Mouse (Mus musculus): ENCODE data around the gene Trim54. TPM values are rescaled to one million over a fixed set of nuclear protein-coding genes. Genes with fewer than 3 reads are reported as not detected.

Gene Trim54
- total RNA-seq (2014; rRNA removed) (0.33 TPM in 1 of 2 replicates, not detected in the other), polyA plus RNA-seq (2015; fragmentation: Nextera tagmentation; extraction: Ambion mirVana) (not detected in 2 replicates)

DNA sequence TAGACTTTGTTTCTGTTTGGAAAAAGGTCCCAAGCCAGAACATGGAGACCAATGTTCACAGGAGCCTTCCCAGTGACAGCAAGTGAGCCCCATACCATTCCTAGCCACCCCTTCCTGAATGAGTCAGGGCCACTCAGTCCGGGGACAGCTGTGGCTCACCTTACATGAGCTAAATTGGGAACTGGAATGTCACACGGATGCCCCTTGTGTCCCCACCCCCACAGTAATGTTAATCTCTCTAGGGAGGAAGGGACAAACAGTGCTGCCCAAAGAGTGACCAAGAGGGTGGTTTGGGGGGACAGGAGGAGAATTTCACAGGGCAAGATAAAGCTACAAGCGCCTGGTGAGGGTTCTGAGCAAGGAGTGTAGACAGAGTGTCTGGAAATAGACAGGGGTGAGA, at the start of gene Trim54:
Gene Trim54, plus strand, starts transcription at position 359 of the 400 bp plus-strand sequence.
- H3K9ac ChIP-seq (replicated peaks; ENCODE audit: low read length, poor library complexity, severe bottlenecking), result no peak within 1 kb of the TSS
- H3K4me1 ChIP-seq (ENCODE audit: insufficient read depth, low read length), result no peaks in the 10 kb centered on the region
- H3K9me3 ChIP-seq (ENCODE audit: low read length), result no peaks in the 10 kb centered on the region
- no peak within 1 kb of the TSS for H3K27ac ChIP-seq (ENCODE audit: low read depth, low read length)
- H3K4me2 ChIP-seq (ENCODE audit: low read depth, low read length, poor library complexity, severe bottlenecking), result no peak within 1 kb of the TSS
- H3K27me3 ChIP-seq (ENCODE audit: insufficient read depth, low read length), result no peaks in the 10 kb centered on the region
- ATAC-seq (ENCODE audit: low FRiP score) (no peak), DNase-seq (ENCODE audit: low spot score) (no peak)
- no peaks in the 10 kb centered on the region for H3K36me3 ChIP-seq (ENCODE audit: insufficient read depth, low read length)
- no peak for TF ChIP-seq CTCF (IDR thresholded peaks at IDR 0.05)
- WGBS, result 57% methylated on average over 3 of the region's 3 CpGs
- H3K4me3 ChIP-seq (ENCODE audit: low read depth, low read length), result no peak within 1 kb of the TSS

- no peak overlapping the region for H3K27ac ChIP-seq (ENCODE audit: low read depth, low read length)
- no peaks in the 10 kb centered on the region for H3K9me3 ChIP-seq (ENCODE audit: low read length)
- no peaks in the 10 kb centered on the region for H3K4me1 ChIP-seq (ENCODE audit: insufficient read depth, low read length)
- H3K4me3 ChIP-seq (ENCODE audit: low read depth, low read length), result no peak overlapping the region
- 99% methylated on average over 3 of the region's 3 CpGs for WGBS
- H3K9ac ChIP-seq (replicated peaks; ENCODE audit: low read length, poor library complexity, severe bottlenecking), result no peak overlapping the region
- no peak overlapping the region for H3K4me2 ChIP-seq (ENCODE audit: low read depth, low read length, poor library complexity, severe bottlenecking)
- ATAC-seq (ENCODE audit: low FRiP score), result no peak
- no peaks in the 10 kb centered on the region for H3K27me3 ChIP-seq (ENCODE audit: insufficient read depth, low read length)
- no peak for DNase-seq (ENCODE audit: low spot score)
- no peak for TF ChIP-seq CTCF (IDR thresholded peaks at IDR 0.05)
- peaks cover 79% of the 10 kb centered on the region for H3K36me3 ChIP-seq (ENCODE audit: insufficient read depth, low read length)
Observed at GRCm38 (mm10) chr5:31069810-31070209, 46.7 kb upstream of the Trim54 start.

GRCm38 (mm10) chr5:31071059-31071458, 45.5 kb upstream of the Trim54 start:
- Histone ChIP-seq H3K27me3 (ENCODE audit: insufficient read depth, low read length) (no peaks in the 10 kb centered on the region), H3K27ac (ENCODE audit: low read depth, low read length) (no peak overlapping the region), H3K4me1 (ENCODE audit: insufficient read depth, low read length) (no peaks in the 10 kb centered on the region), H3K4me3 (ENCODE audit: low read depth, low read length) (no peak overlapping the region), H3K36me3 (ENCODE audit: insufficient read depth, low read length) (peaks cover 87% of the 10 kb centered on the region), H3K4me2 (ENCODE audit: low read depth, low read length, poor library complexity, severe bottlenecking) (no peak overlapping the region), H3K9ac (replicated peaks; ENCODE audit: low read length, poor library complexity, severe bottlenecking) (no peak overlapping the region), H3K9me3 (ENCODE audit: low read length) (no peaks in the 10 kb centered on the region)
- no peak for DNase-seq (ENCODE audit: low spot score)
- no peak for TF ChIP-seq CTCF (IDR thresholded peaks at IDR 0.05)
- ATAC-seq (ENCODE audit: low FRiP score), result no peak
- WGBS, result 98% methylated on average over 2 of the region's 2 CpGs

DNA sequence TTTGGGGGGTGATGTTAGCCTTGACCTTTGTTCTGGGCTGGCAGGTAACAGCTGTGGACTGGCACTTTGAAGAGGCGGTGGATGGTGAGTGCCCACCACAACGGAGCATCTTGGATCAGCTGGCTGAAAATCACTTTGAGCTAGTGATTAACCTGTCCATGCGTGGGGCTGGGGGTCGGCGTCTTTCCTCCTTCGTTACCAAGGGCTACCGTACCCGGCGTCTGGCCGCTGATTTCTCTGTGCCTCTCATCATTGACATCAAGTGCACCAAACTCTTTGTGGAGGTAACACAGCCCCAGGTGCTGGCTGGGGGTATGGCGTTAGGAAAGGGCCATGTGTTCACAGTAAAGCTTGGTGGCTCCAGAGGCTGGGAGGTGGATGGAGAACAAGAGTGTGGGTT, 44.7 kb upstream of the Trim54 start:
- Histone ChIP-seq H3K4me3 (ENCODE audit: low read depth, low read length) (no peak overlapping the region), H3K27me3 (ENCODE audit: insufficient read depth, low read length) (no peaks in the 10 kb centered on the region), H3K4me1 (ENCODE audit: insufficient read depth, low read length) (no peaks in the 10 kb centered on the region), H3K9ac (replicated peaks; ENCODE audit: low read length, poor library complexity, severe bottlenecking) (no peak overlapping the region), H3K27ac (ENCODE audit: low read depth, low read length) (no peak overlapping the region), H3K4me2 (ENCODE audit: low read depth, low read length, poor library complexity, severe bottlenecking) (no peak overlapping the region), H3K36me3 (ENCODE audit: insufficient read depth, low read length) (peaks cover 90% of the 10 kb centered on the region), H3K9me3 (ENCODE audit: low read length) (no peaks in the 10 kb centered on the region)
- no peak for DNase-seq (ENCODE audit: low spot score)
- no peak for TF ChIP-seq CTCF (IDR thresholded peaks at IDR 0.05)
- no peak for ATAC-seq (ENCODE audit: low FRiP score)
- 94% methylated on average over 11 of the region's 11 CpGs for WGBS

- DNase-seq (ENCODE audit: low spot score) (no peak), ATAC-seq (ENCODE audit: low FRiP score) (no peak)
Observed at GRCm38 (mm10) chr5:31073176-31073575, 43.3 kb upstream of the Trim54 start.

DNA sequence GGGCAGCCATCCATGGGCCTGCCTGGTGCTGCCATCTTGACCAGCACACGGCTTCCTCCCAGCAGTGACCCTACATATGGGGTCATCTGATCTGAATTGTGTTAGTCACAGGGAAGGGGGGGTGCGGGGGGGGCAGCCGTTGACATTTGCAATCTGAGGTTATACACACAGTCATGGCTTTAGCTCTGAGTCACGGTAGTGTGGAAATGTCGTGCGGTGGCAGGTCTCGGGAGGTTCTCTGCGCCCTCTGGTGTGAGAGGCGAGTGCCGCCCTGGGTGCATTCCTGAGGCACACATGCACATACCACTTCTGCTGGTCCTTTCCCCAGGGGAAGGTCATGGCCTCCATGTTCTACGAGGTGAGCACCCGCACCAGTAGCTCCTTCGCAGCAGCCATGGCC, 40.2 kb upstream of the Trim54 start:
- DNase-seq (ENCODE audit: low spot score) (no peak), ATAC-seq (ENCODE audit: low FRiP score) (no peak)
- no peak overlapping the region for H3K9ac ChIP-seq (replicated peaks; ENCODE audit: low read length, poor library complexity, severe bottlenecking)
- no peaks in the 10 kb centered on the region for H3K9me3 ChIP-seq (ENCODE audit: low read length)
- H3K4me3 ChIP-seq (ENCODE audit: low read depth, low read length), result no peak overlapping the region
- H3K27ac ChIP-seq (ENCODE audit: low read depth, low read length), result no peak overlapping the region
- no peaks in the 10 kb centered on the region for H3K27me3 ChIP-seq (ENCODE audit: insufficient read depth, low read length)
- WGBS, result 90% methylated on average over 13 of the region's 13 CpGs
- TF ChIP-seq CTCF (IDR thresholded peaks at IDR 0.05), result no peak
- H3K4me2 ChIP-seq (ENCODE audit: low read depth, low read length, poor library complexity, severe bottlenecking), result no peak overlapping the region
- H3K4me1 ChIP-seq (ENCODE audit: insufficient read depth, low read length), result no peaks in the 10 kb centered on the region
- peaks cover 70% of the 10 kb centered on the region for H3K36me3 ChIP-seq (ENCODE audit: insufficient read depth, low read length)

More at GRCm38 (mm10) chr5:31073176-31073575, 43.3 kb upstream of the Trim54 start:
- H3K4me1 ChIP-seq (ENCODE audit: insufficient read depth, low read length), result no peaks in the 10 kb centered on the region
- H3K9me3 ChIP-seq (ENCODE audit: low read length), result no peaks in the 10 kb centered on the region
- TF ChIP-seq CTCF (IDR thresholded peaks at IDR 0.05), result no peak
- H3K9ac ChIP-seq (replicated peaks; ENCODE audit: low read length, poor library complexity, severe bottlenecking), result no peak overlapping the region
- WGBS, result 95% methylated on average over 12 of the region's 12 CpGs
- H3K36me3 ChIP-seq (ENCODE audit: insufficient read depth, low read length), result peaks cover 90% of the 10 kb centered on the region
- no peak overlapping the region for H3K4me2 ChIP-seq (ENCODE audit: low read depth, low read length, poor library complexity, severe bottlenecking)
- H3K27ac ChIP-seq (ENCODE audit: low read depth, low read length), result no peak overlapping the region
- no peak overlapping the region for H3K4me3 ChIP-seq (ENCODE audit: low read depth, low read length)
- no peaks in the 10 kb centered on the region for H3K27me3 ChIP-seq (ENCODE audit: insufficient read depth, low read length)

All from midbrain, postnatal 0 days (tissue).